Mouse (Mus musculus) liver (tissue): ENCODE measurements around the gene Ccdc163.
A peak's percentile ranks its signal among the peaks of the same experiment; 100 is the strongest.

ENCODE experiments used
- DNase-seq: peaks from one replicate; pipeline ENCODE4 v3.0.0-alpha.2; 2020; ENCODE audit warnings: mixed read lengths

Gene Ccdc163

DNA sequence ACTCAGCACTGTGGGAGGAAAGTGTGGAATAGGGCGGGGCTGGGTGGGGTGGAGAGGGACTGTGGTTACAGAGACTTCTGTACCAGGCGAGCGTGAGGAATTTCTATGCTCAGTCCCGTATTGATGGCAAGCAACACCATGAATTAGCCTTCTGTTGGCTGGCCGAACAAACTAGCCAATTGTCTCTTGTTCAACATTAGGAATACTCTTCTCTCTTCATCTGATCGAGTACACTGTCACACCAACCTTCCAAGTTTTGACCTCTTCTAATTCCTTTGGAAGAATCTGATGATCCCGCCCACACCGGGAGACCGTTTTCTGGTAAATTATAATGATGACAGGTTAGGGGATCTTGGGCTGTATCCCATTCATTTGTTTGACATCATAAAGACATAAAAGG is 643 bp upstream of the Ccdc163 start:
- peak; percentile 19 for DNase-seq

DNA sequence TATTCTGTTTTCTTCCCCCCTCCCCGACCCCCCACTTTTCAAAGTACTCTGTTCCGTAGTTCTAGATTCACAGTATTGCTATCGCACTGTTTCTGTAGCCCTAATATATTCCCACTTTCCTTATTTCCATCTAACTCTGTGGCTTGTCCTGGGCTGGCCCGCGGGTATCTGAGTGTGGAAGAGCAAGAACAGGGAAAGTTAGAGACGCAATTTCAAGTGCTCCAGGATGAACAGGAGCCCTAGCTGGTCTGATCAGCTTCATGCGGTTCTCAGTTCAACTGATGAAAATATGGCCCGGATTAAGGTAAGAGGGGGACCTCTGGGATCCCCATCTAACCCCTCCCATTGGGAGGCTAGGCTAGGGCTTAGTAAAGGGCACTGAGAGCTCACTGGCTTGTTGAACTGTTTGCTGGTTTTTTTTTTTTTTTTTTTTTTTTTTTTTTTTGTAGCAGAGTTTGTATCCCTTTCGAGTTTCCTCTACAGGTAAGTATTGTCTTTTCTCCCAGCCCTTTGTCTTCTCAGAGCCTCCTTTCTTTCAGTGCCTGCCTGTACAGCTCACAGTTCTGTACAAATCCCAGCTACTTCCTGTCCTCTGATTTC is 582 bp downstream of the Ccdc163 start:
- DNase-seq: peak; percentile 10

DNA sequence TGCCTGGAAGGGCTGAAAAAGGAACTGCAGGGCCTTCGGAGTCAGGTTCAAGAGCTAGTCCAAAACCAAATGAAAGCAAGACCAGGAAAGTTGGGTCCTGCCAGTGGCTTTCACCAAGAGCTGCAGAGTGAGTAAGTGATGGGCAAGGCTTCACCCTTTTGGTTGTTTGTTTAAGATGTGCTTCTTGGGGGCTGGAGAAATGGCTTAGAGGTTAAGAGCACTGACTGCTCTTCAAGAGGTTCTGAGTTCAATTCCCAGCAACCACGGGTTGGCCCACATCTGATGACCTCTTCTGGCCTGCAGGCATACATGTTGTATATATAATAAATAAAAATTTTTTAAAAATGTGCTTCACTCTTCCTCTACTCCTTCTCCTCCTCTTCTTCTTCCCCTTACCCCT is 1.8 kb downstream of the Ccdc163 start:
- no peak for DNase-seq

DNA sequence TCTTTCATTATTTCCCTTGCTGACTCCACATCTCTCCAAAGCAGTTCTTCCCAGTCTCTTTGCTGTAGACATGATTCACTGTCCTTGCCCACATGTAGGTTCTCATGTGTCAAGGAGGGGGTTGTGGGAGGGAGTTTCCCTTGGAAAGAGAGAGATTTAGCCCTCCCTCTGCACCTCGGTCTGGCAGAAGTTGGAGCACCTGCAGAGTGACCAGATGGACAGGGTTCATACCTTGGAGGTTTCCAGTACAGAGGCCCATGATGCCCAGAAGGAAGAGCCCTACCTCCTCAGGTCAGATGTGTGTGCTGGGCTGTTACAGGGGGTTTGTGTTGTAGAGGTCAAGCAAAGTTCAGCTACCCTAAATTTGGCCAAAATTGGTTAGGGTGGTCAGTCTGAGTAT is 4.2 kb downstream of the Ccdc163 start:
- DNase-seq: no peak

DNA sequence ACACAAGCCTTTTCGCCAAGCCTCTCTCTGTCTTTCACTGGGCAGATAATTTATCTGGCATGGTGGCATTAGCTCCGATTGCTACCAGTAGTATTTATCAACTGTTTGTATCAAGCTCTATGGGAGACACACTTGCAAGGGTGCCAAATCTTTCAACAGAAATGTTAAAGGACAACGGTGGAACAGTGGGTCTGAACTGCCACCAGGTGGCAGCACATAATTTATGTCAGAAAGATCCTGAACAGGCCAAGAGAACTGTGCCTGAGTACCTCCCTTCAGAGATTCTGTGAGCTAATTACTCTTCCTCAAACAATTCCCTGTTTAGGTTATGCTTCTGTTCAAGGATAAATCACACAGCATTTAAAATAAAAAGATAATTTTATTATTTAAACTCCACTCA is 11.1 kb downstream of the Ccdc163 start:
- peak; percentile 63 for DNase-seq

DNA sequence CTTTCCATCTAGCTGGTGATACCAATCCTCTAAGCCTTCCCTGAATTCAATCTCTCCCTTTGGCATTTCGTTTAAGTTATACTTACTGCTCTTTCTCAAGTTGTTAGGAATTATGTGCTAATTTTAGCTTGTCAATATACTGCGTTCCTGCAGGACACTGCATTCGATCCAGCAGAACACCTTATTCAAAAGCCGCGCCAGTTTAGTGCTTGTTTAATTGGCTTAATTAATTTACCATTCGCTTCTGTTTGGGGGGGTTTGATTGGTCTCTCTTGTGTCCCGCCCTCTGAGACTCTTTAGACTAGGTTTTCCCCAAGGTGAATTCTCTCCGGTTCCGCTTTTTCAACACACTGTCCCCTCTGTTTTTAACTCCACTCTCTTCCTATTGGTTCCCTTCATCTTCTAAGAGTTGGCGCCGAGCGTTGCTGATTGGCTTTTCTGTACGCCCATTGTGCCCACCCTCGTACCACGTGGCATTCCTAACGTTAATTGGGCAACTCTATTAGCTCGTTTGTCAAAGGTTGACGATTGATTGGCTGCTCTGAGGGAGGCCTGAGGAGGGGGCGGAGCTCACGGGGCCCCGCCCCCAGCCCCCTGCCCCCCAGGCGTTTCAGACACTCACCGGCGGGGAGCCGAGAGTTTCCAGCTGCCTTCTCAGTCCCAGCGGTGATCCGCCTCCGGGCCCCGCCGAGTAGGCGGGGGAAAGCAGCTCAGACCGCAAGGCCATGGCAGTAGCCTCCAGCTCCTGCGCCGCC is 12.2 kb downstream of the Ccdc163 start, which contains the start of gene Tesk2:
Tesk2 (plus strand) TSS at position 606 of the 755 bp plus-strand sequence.
- DNase-seq: peak; percentile 92

DNA sequence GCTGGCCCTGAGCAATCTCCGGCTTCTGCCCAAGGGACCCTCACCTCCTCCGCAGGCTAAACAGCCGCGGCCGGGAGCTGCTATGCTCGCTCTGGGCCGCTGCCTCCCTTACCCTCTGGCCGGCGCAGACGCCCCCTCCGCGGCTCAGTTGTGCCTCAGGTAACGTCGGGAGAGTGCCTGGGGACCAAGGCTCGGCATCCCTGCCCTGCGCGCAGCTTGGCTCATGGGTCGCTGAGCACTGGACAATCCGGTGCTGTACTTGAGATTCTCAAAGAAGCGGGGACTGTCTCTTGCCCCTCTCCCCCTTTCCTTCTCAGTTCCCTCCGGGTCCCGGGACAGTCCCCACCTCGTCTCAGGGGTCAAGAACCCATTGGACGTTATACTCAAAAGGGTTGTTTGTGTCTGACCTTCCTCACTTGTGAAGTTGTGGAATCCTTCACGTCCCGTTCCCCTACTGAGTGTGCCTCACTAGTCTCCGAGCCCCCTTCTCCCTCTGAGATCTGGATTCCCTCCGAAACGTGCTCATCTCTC is 12.9 kb downstream of the Ccdc163 start:
- no peak for DNase-seq

DNA sequence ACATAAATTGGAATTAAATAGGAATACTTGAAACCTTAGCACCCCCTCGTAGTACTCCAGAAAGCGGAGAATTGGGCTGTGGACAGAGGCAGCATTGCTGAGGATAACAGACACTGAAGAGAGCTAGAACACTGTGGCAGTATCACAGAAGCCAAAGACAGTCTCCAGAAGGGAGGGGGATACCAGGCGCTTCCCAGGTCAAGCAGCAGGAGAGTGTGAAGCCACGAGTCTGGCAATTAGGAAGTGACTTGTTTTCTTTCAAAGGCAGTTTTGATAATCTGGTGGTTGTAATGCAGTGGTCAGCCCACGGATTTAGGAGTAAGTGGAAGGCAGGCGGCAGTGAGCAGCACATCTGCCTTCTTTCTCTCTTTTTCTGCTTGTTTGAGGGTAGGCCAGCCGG is 13.9 kb downstream of the Ccdc163 start:
- no peak for DNase-seq

DNA sequence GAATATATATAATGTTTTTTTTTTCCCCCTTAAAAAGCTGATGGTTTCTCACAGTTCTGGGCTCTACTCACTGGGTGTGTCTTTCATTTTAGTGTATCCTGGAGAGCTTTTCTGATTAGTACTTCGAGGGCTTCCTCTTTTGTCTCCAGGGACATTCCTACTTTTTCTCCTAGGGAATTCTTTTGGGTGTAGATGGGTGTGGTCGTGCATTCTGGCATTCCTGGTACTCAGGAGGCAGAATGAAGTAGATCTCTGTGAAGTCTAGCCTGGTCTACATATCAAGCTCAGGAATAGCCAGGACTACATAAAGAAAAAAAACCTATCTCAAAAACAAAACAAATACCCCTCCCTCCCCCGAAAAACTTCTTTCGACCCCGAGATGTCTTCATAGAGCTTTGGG is 17.1 kb downstream of the Ccdc163 start:
- DNase-seq: no peak

DNA sequence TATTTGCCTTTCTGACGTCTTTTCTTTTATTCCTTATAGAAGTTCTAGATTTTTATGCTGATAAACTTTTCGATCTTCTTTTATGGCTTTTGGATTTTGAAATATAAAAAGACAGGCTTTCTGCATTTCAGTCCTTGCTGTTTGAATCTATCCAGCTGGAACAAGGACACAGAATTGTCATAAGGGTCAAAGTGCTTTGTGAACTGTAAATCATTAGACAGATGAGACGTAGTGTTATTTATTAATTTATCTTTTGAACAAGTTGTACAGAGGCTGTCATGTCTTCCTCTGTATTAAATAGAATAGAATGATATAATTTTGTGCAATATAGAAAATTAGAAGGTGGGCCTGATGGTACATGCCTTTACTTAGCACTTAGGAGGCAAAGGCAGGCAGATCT is 19.1 kb downstream of the Ccdc163 start:
- DNase-seq: no peak

DNA sequence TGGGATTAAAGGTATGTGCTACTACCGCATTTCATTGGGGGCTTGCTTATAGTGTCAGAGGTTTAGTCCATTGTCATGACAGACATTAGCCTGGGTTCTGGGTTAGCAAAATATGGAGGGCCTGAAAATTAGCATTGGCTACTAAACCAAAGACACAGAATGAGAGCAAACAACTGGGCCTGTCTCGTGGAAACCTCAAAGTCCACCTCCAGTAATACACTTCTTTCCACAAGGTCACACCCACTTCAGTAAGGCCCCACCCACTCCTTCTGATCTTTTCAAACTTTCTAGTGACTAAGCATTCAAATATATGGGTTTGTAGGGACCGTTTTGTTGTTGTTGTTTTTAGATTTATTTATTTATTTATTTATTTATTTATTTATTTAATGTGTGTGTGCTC is 21.2 kb downstream of the Ccdc163 start:
- no peak for DNase-seq

DNA sequence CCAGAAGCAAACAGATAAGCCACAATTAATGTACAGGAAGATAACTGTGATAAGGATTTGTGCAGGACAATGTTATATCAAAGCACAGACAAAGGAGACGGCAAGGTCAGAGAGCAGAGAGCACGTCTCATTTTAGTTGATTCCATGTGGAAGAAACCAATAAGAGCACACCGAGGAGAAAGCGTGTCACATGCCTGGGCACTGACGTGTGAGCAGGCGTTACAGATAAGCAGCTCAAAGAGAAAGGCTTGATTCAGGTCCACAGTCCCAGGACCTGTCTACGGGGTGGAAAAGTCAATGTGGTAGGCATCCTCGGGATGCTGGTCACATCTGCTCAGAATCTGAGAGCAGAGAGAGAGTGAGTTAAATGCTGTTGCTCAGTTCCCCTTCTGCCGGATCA is 22.8 kb downstream of the Ccdc163 start:
- DNase-seq: no peak

DNA sequence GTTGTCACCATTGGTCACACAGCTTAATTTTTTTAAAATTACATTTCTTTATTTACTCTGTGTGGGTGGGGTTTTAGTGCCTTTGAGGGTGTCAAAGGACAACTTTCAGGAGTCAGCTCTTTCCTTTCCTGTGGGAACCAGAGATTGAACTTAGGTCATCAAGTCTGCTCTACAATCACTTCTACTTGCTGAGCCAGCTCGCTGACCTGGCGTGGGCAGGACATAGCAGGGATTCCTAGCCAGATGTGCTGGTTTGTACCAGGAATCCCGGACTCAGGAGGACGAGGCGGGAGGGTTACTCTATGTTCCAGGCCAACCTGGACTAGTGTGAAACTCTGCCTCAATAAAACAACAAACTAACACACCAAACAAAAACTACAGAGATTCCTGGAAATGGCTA is 24.0 kb downstream of the Ccdc163 start:
- DNase-seq: no peak

DNA sequence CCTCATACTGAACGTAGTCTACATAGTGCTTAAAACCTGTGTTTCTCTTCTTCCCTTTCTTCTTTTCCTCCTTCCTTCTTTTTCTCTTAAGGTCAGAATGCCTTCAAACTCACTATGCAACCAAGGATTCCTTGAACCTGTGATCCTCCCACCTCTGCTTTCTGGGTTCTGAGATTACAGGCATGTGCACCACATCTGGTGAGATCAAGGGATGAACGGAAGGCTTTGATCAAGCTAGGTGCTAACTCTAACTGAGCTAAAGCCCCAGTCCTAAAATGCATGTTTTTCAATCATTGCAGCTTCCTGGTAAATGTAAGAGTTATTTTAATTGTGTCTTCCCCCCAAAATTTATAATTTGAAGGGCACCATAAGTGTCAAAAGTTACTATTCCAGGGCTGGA is 26.7 kb downstream of the Ccdc163 start:
- DNase-seq: no peak

DNA sequence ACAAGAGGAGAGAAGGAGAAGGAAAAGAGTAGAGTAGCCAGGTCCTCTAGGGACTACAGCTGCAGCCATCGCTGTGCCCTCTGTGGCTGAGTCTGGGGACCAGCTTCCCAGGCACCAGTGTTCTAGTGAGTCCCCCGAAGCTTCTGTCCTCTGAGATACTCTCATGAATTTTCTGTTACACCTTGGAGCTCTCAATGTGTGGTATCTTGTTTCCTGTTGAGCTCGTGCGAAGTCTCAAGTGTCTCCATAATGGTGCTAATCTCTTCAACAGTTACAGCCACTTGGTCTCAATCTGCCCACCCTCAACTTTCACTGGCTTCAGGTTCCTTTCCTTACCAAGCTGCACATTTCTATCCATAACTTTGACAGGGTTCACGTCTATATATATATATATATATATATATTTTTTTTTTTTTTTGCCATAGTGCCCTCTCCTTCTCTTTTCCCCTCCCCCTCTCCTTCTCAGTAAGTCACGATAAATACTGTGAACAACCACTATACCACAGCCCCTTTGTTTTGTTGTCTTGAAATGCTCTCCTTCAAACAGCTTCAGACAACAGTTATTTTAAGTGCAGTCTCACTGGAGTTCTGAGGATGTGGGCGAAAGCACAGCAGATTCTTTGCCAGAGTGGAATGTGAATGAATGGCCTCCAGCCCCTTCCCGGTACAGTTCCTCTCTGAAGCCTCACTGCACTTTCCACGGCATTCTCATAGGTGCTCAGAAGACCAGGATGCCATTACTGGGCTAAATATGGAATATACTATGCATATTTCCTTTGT is 30.9 kb downstream of the Ccdc163 start:
- DNase-seq: no peak

DNA sequence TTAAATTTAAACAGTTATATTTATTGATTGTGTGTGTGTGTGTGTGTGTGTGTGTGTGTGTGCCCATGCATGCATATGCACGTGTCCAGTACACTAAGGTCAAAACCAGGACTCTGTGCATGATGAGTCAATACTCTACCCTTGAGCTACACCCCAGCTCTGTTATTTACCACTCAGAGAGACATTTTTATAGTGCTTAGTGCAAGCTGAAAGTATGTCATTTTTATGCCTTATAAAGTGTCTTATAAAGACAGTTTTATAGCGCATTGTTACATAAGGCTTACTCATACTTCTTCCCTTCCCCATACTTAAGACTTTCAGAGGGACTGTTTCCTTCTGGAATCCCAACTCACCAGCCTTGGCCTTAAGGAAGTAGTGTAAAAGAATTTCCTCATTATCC is 41.4 kb downstream of the Ccdc163 start:
- DNase-seq: no peak

DNA sequence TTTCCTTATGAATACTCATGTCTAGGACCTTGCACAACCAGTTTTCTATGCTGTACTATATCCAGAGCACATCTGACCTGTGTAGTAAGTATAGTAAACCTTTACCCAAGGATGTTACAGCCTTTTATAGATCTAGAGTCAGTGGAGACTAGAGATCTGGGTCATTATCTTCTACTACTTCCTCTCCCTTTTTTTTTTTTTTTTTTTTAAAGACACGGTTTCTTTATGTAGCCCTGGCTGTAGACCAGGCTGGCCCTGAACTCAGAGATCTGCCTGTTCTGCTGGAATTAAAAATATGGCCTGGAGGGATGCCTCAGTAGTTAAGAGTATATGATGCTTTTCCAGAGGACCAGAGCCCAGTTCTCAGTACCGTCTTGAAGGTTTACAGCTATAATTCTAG is 53.6 kb downstream of the Ccdc163 start:
- DNase-seq: no peak

DNA sequence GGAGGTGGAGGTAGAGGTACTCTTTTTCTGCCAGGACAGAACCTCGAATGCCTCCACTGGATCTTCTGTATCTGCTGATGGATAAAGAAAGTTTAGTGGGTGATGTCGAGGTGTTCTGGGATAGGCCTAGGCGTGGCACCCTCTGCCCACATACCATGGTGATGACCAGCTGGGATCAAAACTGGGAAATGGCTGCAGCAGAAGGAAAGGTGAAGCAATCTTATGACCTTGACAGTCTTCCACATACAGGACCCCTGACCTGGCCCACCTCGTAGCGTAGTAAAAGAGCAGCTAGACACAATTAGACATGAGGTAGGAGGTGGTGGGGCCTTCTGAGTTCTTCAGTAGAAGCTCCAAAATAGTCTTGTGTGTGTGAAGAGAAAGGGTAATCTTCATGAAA is 55.7 kb downstream of the Ccdc163 start:
- no peak for DNase-seq

DNA sequence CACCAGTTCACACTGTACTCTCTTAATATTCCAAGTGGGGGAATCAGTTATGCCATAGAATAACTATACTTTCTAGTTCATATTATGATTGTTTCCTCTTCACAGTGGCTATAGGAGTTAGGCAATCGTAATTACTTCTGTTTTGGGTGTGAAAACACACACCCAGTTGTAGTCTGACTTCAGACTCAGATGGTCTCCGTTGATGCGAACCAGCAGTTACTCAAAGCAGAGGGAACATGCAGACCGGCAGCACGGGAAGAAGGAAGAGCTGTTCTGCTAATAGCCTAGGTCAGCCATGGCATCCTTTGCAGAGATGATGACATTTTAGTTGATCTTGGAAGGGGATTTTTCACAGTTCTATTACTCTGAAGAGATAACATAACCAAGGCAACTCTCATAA is 60.2 kb downstream of the Ccdc163 start:
- no peak for DNase-seq

DNA sequence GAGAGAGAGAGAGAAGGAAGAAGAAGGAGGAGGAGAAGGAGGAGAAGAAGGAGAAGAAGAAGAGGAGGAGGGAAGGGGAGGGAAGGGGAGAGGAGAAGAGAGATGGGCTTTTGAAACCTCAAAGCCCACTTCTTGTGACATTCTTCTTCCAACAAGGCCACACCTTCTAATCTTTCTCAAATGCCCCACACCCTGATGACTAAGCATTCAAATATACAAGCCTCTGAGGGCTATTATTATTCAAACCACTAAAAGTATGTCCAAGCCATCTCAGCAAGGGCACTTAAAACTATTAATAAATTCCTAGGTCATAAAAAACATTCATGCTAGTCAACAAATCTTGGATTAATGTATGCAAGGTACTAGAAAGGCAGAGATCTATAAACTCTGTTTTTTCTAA is 60.8 kb downstream of the Ccdc163 start:
- DNase-seq: no peak

DNA sequence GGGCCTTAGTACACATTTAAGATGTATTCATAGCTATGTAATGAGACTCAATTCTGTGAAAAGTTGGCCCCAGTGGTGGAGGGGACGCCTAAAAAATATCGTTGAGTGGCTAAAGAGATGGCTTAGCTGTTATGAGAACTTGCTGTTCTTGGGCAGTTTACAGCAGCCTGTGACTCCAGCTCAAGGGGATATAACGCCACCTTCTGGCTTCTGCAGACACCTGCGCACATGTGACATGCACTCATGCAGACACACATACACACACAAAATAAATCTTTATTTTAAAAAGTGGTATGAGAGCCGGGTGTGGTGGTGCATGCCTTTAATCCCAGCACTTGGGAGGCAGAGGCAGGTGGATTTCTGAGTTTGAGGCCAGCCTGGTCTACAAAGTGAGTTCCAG is 68.1 kb downstream of the Ccdc163 start:
- DNase-seq: no peak

DNA sequence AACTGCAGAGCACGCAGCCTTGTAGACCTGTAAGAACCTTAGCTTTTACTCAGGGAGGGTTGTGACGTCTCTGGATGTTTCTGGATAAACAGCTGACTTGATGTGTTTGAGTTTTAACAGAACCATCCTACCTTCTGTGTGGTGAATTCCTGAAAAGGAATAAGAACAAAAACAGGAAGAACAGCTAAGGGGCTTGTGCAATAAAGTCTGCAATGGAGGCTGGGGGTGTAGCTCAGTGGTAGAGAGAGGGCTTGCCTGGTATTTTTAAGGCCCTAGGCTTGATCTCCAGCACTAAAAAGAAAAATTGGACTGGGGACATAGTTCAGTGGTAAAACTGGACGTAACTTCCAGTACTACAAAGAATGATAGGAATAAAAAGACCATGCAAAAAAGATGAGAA is 68.8 kb downstream of the Ccdc163 start:
- DNase-seq: no peak

DNA sequence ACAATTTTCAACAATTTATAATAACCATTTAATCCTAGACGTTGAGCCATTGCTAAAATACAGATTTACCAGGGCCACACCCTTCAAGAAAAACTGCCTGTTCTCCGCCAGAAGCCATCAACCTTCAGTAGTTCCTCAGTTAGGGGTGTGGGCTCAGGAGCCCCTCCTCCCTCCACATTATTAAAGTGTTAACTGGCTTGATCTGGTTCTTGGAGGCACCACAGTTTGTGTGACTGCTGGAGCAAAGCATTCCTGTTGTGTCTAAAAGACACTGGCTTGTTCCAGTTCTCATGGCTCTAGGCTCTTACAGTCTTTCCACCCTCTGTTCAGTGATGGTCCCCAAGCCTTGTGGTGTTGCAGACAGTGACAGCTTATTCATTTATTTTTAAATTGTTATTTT is 72.2 kb downstream of the Ccdc163 start:
- DNase-seq: no peak

DNA sequence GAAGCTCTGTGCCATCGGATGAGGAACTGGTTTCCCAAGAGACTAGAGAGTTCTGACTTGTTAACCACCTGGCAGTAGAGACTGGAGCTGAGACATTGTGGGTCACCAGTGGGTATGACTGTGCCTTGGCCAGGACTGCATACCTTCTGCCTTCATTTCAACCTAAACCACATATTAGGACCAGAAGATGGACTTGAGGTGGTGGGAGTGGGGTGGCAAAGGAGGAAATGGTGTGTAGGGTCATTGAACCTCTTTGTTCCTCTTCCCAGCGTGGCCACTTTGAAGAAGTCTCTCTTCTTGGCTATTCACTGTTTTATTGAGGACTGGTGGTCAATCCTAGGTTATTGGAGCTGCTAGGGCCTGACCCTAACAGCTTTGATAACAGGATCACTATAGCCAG is 73.1 kb downstream of the Ccdc163 start:
- DNase-seq: no peak
